Mouse (Mus musculus) thymus, postnatal 4 days (tissue): Measurements from ENCODE around the gene Glrx2.
"Not testable (repeated sequence)": the region's sequence is repeated elsewhere in the genome, so short reads cannot be mapped to it uniquely, and the experiment has no call there.

ENCODE experiments used
- DNase-seq: peaks from one replicate; pipeline ENCODE4 v3.0.0; 2021

Glrx2 gene

GRCm38 (mm10) chr1:143716038-143716437 lies at the start of gene Glrx2:
Gene Glrx2, plus strand, starts transcription at chr1:143716338.
- DNase-seq = not testable (repeated sequence)

- no peak for DNase-seq
Measured at GRCm38 (mm10) chr1:143675734-143676361, 40.3 kb upstream of the Glrx2 start.

GRCm38 (mm10) chr1:143681108-143681507 lies 35.0 kb upstream of the Glrx2 start:
- DNase-seq = no peak

- no peak for DNase-seq
Measured at GRCm38 (mm10) chr1:143684849-143685248, 31.3 kb upstream of the Glrx2 start.

- DNase-seq = no peak
Measured at GRCm38 (mm10) chr1:143701736-143702135, 14.4 kb upstream of the Glrx2 start.

- DNase-seq = peak; percentile 48
Measured at GRCm38 (mm10) chr1:143702141-143702740, 13.9 kb upstream of the Glrx2 start.

- peak; percentile 94 for DNase-seq
Measured at GRCm38 (mm10) chr1:143702741-143703262, 13.3 kb upstream of the Glrx2 start, which contains the start of gene Cdc73. Gene Cdc73, minus strand, starts transcription at chr1:143702893.

GRCm38 (mm10) chr1:143707006-143707405 lies 9.1 kb upstream of the Glrx2 start:
- DNase-seq = no peak

- no peak for DNase-seq
Measured at GRCm38 (mm10) chr1:143708361-143708760, 7.8 kb upstream of the Glrx2 start.

- no peak for DNase-seq
Measured at GRCm38 (mm10) chr1:143709966-143710626, 6.0 kb upstream of the Glrx2 start.

GRCm38 (mm10) chr1:143710627-143710976 lies 5.5 kb upstream of the Glrx2 start:
- DNase-seq = no peak

GRCm38 (mm10) chr1:143724456-143725064 lies 8.4 kb downstream of the Glrx2 start:
- DNase-seq = no peak

- DNase-seq = no peak
Measured at GRCm38 (mm10) chr1:143727701-143728445, 11.7 kb downstream of the Glrx2 start.

GRCm38 (mm10) chr1:143730899-143731298 lies 14.8 kb downstream of the Glrx2 start:
- peak; percentile 44 for DNase-seq

- no peak for DNase-seq
Measured at GRCm38 (mm10) chr1:143731691-143732090, 15.6 kb downstream of the Glrx2 start.

GRCm38 (mm10) chr1:143733914-143734410 lies 17.8 kb downstream of the Glrx2 start:
- no peak for DNase-seq

GRCm38 (mm10) chr1:143738811-143739210 lies 22.7 kb downstream of the Glrx2 start:
- no peak for DNase-seq

- DNase-seq = peak; percentile 97
Measured at GRCm38 (mm10) chr1:143739361-143740350, 23.5 kb downstream of the Glrx2 start.

- DNase-seq = no peak
Measured at GRCm38 (mm10) chr1:143740581-143740980, 24.4 kb downstream of the Glrx2 start.

- no peak for DNase-seq
Measured at GRCm38 (mm10) chr1:143741331-143741730, 25.2 kb downstream of the Glrx2 start.

- no peak for DNase-seq
Measured at GRCm38 (mm10) chr1:143742186-143742585, 26.0 kb downstream of the Glrx2 start.
